Mouse (Mus musculus): ENCODE data around the gene Eef1e1. TPM values are rescaled to one million over a fixed set of nuclear protein-coding genes. Genes with fewer than 3 reads are reported as not detected.
A peak's percentile ranks its signal among the peaks of the same experiment; 100 is the strongest.
"Not testable (repeated sequence)": the region's sequence is repeated elsewhere in the genome, so short reads cannot be mapped to it uniquely, and the experiment has no call there.

Gene Eef1e1
- polyA plus RNA-seq, 1 experiment from 2014 or later, result 24.5 TPM

DNA sequence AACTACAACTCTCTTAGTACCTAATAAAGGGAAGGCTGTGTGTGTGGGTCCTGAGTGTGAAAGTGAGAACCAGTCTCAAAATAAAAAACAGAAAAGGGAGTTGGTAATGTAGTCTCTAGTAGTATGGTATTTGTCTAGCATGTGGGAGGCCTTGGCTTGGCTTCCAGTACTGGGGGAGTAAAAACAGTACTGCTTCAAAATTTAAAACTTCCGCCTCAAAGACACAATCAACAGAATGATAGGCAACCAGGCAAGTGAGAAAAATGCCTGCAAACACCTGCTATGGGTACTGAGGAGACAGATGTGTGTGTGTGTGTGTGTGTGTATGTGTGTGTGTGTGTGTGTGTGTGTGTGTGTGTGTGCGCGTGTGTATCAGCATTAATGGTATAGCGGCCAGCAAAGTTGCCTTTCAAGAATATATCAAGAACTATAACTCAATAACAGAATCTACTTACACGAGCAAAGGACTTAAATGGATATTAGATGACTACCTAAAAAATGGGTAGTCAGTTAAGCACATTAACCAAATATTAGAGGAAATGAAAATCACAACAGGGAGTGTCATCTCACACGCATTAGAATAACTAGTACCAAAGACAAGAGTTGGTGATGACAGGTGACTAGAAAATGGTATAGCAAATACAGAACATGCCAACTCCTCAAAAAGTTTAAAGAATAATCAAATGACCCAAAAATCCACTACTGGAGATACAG, 25.4 kb downstream of the Eef1e1 start:
- 93% methylated on average over 6 of the region's 6 CpGs for WGBS
- Histone ChIP-seq H3K4me3 (ENCODE audit: low read depth, low read length) (no peak overlapping the region), H3K4me2 (replicated peaks; ENCODE audit: low read depth) (no peak overlapping the region)

GRCm38 (mm10) chr13:38632556-38632955, 26.3 kb downstream of the Eef1e1 start:
- DNase-seq (ENCODE audit: low spot score) (no peak), ATAC-seq (ENCODE audit: low FRiP score, low TSS enrichment) (no peak)
- Histone ChIP-seq H3K9ac (ENCODE audit: low read length) (no peak overlapping the region), H3K9me3 (ENCODE audit: control insufficient read depth, low read length) (no peaks in the 10 kb centered on the region), H3K4me1 (replicated peaks; ENCODE audit: control insufficient read depth, insufficient read depth) (no peaks in the 10 kb centered on the region), H3K27me3 (ENCODE audit: control insufficient read depth, insufficient read depth, low read length) (no peaks in the 10 kb centered on the region), H3K4me3 (ENCODE audit: low read depth, low read length) (no peak overlapping the region), H3K36me3 (ENCODE audit: control insufficient read depth, insufficient read depth, low read length) (no peaks in the 10 kb centered on the region), H3K4me2 (replicated peaks; ENCODE audit: low read depth) (no peak overlapping the region), H3K27ac (replicated peaks) (no peak overlapping the region)
- 88% methylated on average over 6 of the region's 6 CpGs for WGBS
- no peak for TF ChIP-seq EP300 (optimal IDR thresholded peaks at IDR 0.05)
- TF ChIP-seq CTCF (IDR thresholded peaks at IDR 0.05; ENCODE audit: low read depth), result no peak

More for the DNA sequence above, 25.4 kb downstream of the Eef1e1 start:
- H3K36me3 ChIP-seq (ENCODE audit: control insufficient read depth, insufficient read depth, low read length), result no peaks in the 10 kb centered on the region
- H3K27ac ChIP-seq (replicated peaks), result no peak overlapping the region
- DNase-seq (ENCODE audit: low spot score) (no peak), ATAC-seq (ENCODE audit: low FRiP score, low TSS enrichment) (no peak)
- H3K27me3 ChIP-seq (ENCODE audit: control insufficient read depth, insufficient read depth, low read length), result no peaks in the 10 kb centered on the region
- no peaks in the 10 kb centered on the region for H3K9me3 ChIP-seq (ENCODE audit: control insufficient read depth, low read length)
- H3K4me1 ChIP-seq (replicated peaks; ENCODE audit: control insufficient read depth, insufficient read depth), result no peaks in the 10 kb centered on the region
- TF ChIP-seq CTCF (IDR thresholded peaks at IDR 0.05; ENCODE audit: low read depth), result no peak
- TF ChIP-seq EP300 (optimal IDR thresholded peaks at IDR 0.05), result no peak
- no peak overlapping the region for H3K9ac ChIP-seq (ENCODE audit: low read length)

GRCm38 (mm10) chr13:38626229-38626525, 32.7 kb downstream of the Eef1e1 start:
- Histone ChIP-seq H3K27ac (replicated peaks) (no peak overlapping the region), H3K4me3 (ENCODE audit: low read depth, low read length) (no peak overlapping the region), H3K27me3 (ENCODE audit: control insufficient read depth, insufficient read depth, low read length) (no peaks in the 10 kb centered on the region), H3K4me1 (replicated peaks; ENCODE audit: control insufficient read depth, insufficient read depth) (no peaks in the 10 kb centered on the region), H3K9ac (ENCODE audit: low read length) (peak overlapping the region; percentile 14; the same call in 1 of the 2 replicates), H3K9me3 (ENCODE audit: control insufficient read depth, low read length) (no peaks in the 10 kb centered on the region), H3K4me2 (replicated peaks; ENCODE audit: low read depth) (no peak overlapping the region), H3K36me3 (ENCODE audit: control insufficient read depth, insufficient read depth, low read length) (no peaks in the 10 kb centered on the region)
- ATAC-seq (ENCODE audit: low FRiP score, low TSS enrichment) (no peak), DNase-seq (ENCODE audit: low spot score) (no peak)
- 33% methylated on average over 6 of the region's 6 CpGs for WGBS
- no peak for TF ChIP-seq CTCF (IDR thresholded peaks at IDR 0.05; ENCODE audit: low read depth)
- TF ChIP-seq EP300 (optimal IDR thresholded peaks at IDR 0.05), result no peak

- no peaks in the 10 kb centered on the region for H3K36me3 ChIP-seq (ENCODE audit: control insufficient read depth, insufficient read depth, low read length)
- no peaks in the 10 kb centered on the region for H3K27me3 ChIP-seq (ENCODE audit: control insufficient read depth, insufficient read depth, low read length)
- no peak overlapping the region for H3K4me3 ChIP-seq (ENCODE audit: low read depth, low read length)
- H3K9me3 ChIP-seq (ENCODE audit: control insufficient read depth, low read length), result no peaks in the 10 kb centered on the region
- peak overlapping the region; percentile 14; the same call in 1 of the 2 replicates for H3K9ac ChIP-seq (ENCODE audit: low read length)
- TF ChIP-seq CTCF (IDR thresholded peaks at IDR 0.05; ENCODE audit: low read depth), result peak; percentile 66
- TF ChIP-seq EP300 (optimal IDR thresholded peaks at IDR 0.05), result no peak
- ATAC-seq (ENCODE audit: low FRiP score, low TSS enrichment), result no peak
- no peak for DNase-seq (ENCODE audit: low spot score)
- WGBS, result 20% methylated on average over 5 of the region's 5 CpGs
- no peak overlapping the region for H3K4me2 ChIP-seq (replicated peaks; ENCODE audit: low read depth)
- no peak overlapping the region for H3K27ac ChIP-seq (replicated peaks)
- H3K4me1 ChIP-seq (replicated peaks; ENCODE audit: control insufficient read depth, insufficient read depth), result no peaks in the 10 kb centered on the region
Observed at GRCm38 (mm10) chr13:38625492-38626228, 33.2 kb downstream of the Eef1e1 start.

DNA sequence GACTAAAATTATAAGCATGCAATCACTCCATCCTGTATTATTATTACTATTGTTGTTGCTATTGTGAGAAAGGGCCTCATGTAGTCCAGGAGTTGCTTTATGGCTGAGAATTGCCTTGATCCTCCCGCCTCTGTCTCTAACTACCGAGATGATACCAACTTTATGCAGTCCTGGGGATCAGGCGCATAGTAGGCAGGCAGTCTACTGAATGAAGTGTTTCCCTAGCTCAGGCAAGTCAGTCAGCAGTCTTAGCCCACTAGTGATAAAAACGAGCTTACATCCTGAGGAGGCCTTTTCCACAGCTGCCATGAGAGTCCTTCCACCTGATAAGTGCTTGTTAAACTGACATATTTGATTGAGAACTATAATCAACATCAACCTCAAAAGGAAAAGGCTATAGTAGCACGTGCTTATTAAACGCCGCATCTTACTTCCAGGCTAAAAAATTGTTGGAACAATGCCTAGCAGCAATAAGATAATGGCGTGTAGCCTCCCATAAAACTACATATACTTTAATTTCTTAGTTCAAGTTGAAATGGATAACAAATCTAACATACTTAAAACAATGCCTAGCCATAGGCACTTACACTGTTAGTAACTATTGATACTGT, 34.5 kb downstream of the Eef1e1 start:
- WGBS, result 89% methylated on average over 8 of the region's 8 CpGs
- ATAC-seq (ENCODE audit: low FRiP score, low TSS enrichment), result no peak
- Histone ChIP-seq H3K4me3 (ENCODE audit: low read depth, low read length) (no peak overlapping the region), H3K36me3 (ENCODE audit: control insufficient read depth, insufficient read depth, low read length) (no peaks in the 10 kb centered on the region), H3K27me3 (ENCODE audit: control insufficient read depth, insufficient read depth, low read length) (no peaks in the 10 kb centered on the region), H3K9me3 (ENCODE audit: control insufficient read depth, low read length) (no peaks in the 10 kb centered on the region), H3K9ac (ENCODE audit: low read length) (no peak overlapping the region), H3K4me1 (replicated peaks; ENCODE audit: control insufficient read depth, insufficient read depth) (no peaks in the 10 kb centered on the region), H3K4me2 (replicated peaks; ENCODE audit: low read depth) (no peak overlapping the region), H3K27ac (replicated peaks) (no peak overlapping the region)
- TF ChIP-seq CTCF (IDR thresholded peaks at IDR 0.05; ENCODE audit: low read depth), result no peak
- no peak for TF ChIP-seq EP300 (optimal IDR thresholded peaks at IDR 0.05)
- DNase-seq (ENCODE audit: low spot score), result no peak

GRCm38 (mm10) chr13:38623296-38623695, 35.6 kb downstream of the Eef1e1 start:
- no peaks in the 10 kb centered on the region; the same call in 1 of the 2 replicates for H3K36me3 ChIP-seq (ENCODE audit: control insufficient read depth, insufficient read depth, low read length)
- H3K4me2 ChIP-seq (replicated peaks; ENCODE audit: low read depth), result no peak overlapping the region
- TF ChIP-seq EP300 (optimal IDR thresholded peaks at IDR 0.05) (no peak), CTCF (IDR thresholded peaks at IDR 0.05; ENCODE audit: low read depth) (no peak)
- WGBS, result 94% methylated on average over 5 of the region's 5 CpGs
- no peak overlapping the region for H3K4me3 ChIP-seq (ENCODE audit: low read depth, low read length)
- no peak overlapping the region for H3K27ac ChIP-seq (replicated peaks)
- no peaks in the 10 kb centered on the region for H3K4me1 ChIP-seq (replicated peaks; ENCODE audit: control insufficient read depth, insufficient read depth)
- no peaks in the 10 kb centered on the region for H3K9me3 ChIP-seq (ENCODE audit: control insufficient read depth, low read length)
- H3K27me3 ChIP-seq (ENCODE audit: control insufficient read depth, insufficient read depth, low read length), result no peaks in the 10 kb centered on the region
- no peak for DNase-seq (ENCODE audit: low spot score)
- no peak overlapping the region for H3K9ac ChIP-seq (ENCODE audit: low read length)
- ATAC-seq (ENCODE audit: low FRiP score, low TSS enrichment), result no peak

GRCm38 (mm10) chr13:38618001-38618630, 40.7 kb downstream of the Eef1e1 start:
- not testable (repeated sequence) for ATAC-seq (ENCODE audit: low FRiP score, low TSS enrichment); H3K9ac ChIP-seq (ENCODE audit: low read length); H3K9me3 ChIP-seq (ENCODE audit: control insufficient read depth, low read length); H3K4me2 ChIP-seq (replicated peaks; ENCODE audit: low read depth); H3K27me3 ChIP-seq (ENCODE audit: control insufficient read depth, insufficient read depth, low read length); DNase-seq (ENCODE audit: low spot score); H3K4me1 ChIP-seq (replicated peaks; ENCODE audit: control insufficient read depth, insufficient read depth); H3K27ac ChIP-seq (replicated peaks); H3K36me3 ChIP-seq (ENCODE audit: control insufficient read depth, insufficient read depth, low read length); H3K4me3 ChIP-seq (ENCODE audit: low read depth, low read length)
- 76% methylated on average over 4 of the region's 4 CpGs for WGBS

All from stomach, postnatal 0 days (tissue).